Mouse (Mus musculus) forebrain, embryonic 15.5 days (tissue): ENCODE data around the gene Spindoc. TPM values are rescaled to one million over a fixed set of nuclear protein-coding genes. Genes with fewer than 3 reads are reported as not detected.
"Not testable (repeated sequence)": the region's sequence is repeated elsewhere in the genome, so short reads cannot be mapped to it uniquely, and the experiment has no call there.

ENCODE experiments used
- ATAC-seq: fragments of 200-750 bp; cut with Nextera tagmentation; replicated peaks from 2 replicates; pipeline ENCODE4 v1.8.0; 2017; ENCODE audit warnings: mild to moderate bottlenecking, moderate TSS enrichment, moderate library complexity
- H3K27ac ChIP-seq: fragments of 300-500 bp; sonication (generic); replicated peaks from 2 replicates; pipeline ENCODE4 v1.5.1; 2015; ENCODE audit warnings: mild to moderate bottlenecking, inconsistent platforms
- H3K27me3 ChIP-seq: fragments of 300-500 bp; sonication (generic); 2 replicates; pipeline ENCODE4 v1.6.1; 2015; ENCODE audit warnings: inconsistent platforms
- H3K36me3 ChIP-seq: fragments of 300-500 bp; sonication (generic); 2 replicates; pipeline ENCODE4 v1.6.1; 2015; ENCODE audit warnings: mild to moderate bottlenecking, inconsistent platforms
- H3K4me1 ChIP-seq: fragments of 300-500 bp; sonication (generic); 2 replicates; pipeline ENCODE4 v1.6.1; 2015; ENCODE audit warnings: inconsistent platforms
- H3K4me2 ChIP-seq: fragments of 300-500 bp; sonication (generic); replicated peaks from 2 replicates; pipeline ENCODE4 v1.6.1; 2015; ENCODE audit warnings: mild to moderate bottlenecking, inconsistent platforms
- H3K4me3 ChIP-seq: fragments of 300-500 bp; sonication (generic); 2 replicates; pipeline ENCODE4 v1.5.1; 2015; ENCODE audit warnings: mild to moderate bottlenecking, inconsistent platforms
- H3K9ac ChIP-seq: fragments of 300-500 bp; sonication (generic); replicated peaks from 2 replicates; pipeline ENCODE4 v1.6.1; 2015; ENCODE audit warnings: mild to moderate bottlenecking, inconsistent platforms
- H3K9me3 ChIP-seq: fragments of 300-500 bp; sonication (generic); 2 replicates; pipeline ENCODE4 v1.6.1; 2016; ENCODE audit warnings: inconsistent platforms
- WGBS: fragments of 180-500 bp; shearing (Covaris S2); methylation state at CpG from one replicate; pipeline ENCODE4 v1.1.7; 2015; ENCODE audit warnings: mixed read lengths; 5-methylcytosine and 5-hydroxymethylcytosine counted together
- polyA plus RNA-seq: library from polyadenylated mRNA; unstranded; fragments of >200 nt; fragmentation: Nextera tagmentation; extraction: Ambion mirVana; gene quantifications from 2 replicates; pipeline ENCODE4 v1.2.1, GENCODE M21; 2015

The Spindoc gene
- polyA plus RNA-seq, 1 experiment from 2014 or later = 43.9 TPM

- no peak overlapping the region for H3K4me3 ChIP-seq
- no peak overlapping the region for H3K4me2 ChIP-seq
- no peaks in the 10 kb centered on the region for H3K9me3 ChIP-seq
- no peak for ATAC-seq
- no peaks in the 10 kb centered on the region for H3K36me3 ChIP-seq
- WGBS = 25% methylated on average over 2 of the region's 2 CpGs
- no peak overlapping the region for H3K9ac ChIP-seq
- H3K4me1 ChIP-seq = peaks cover 24% of the 10 kb centered on the region
- H3K27me3 ChIP-seq = no peaks in the 10 kb centered on the region
- no peak overlapping the region for H3K27ac ChIP-seq
These were observed 3.2 kb upstream of the Spindoc start for GRCm38 (mm10) chr19:7386042-7386441.

- peak; percentile 39 for ATAC-seq
- no peaks in the 10 kb centered on the region for H3K9me3 ChIP-seq
- no peaks in the 10 kb centered on the region for H3K27me3 ChIP-seq
- H3K4me3 ChIP-seq = peak overlapping the region; percentile 84
- H3K36me3 ChIP-seq = no peaks in the 10 kb centered on the region
- peak overlapping the region; percentile 95 for H3K27ac ChIP-seq
- peak overlapping the region; percentile 52 for H3K4me2 ChIP-seq
- H3K4me1 ChIP-seq = peaks cover 40% of the 10 kb centered on the region
- H3K9ac ChIP-seq = peak overlapping the region; percentile 77
- WGBS = under 1% methylated on average over 57 of the region's 60 CpGs
These were observed 419 bp downstream of the Spindoc start for GRCm38 (mm10) chr19:7382248-7382902.

- peak overlapping the region; percentile 52 for H3K4me2 ChIP-seq
- ATAC-seq = no peak
- H3K36me3 ChIP-seq = no peaks in the 10 kb centered on the region
- peak overlapping the region; percentile 77 for H3K9ac ChIP-seq
- H3K4me1 ChIP-seq = peaks cover 40% of the 10 kb centered on the region
- WGBS = 2% methylated on average over 8 of the region's 8 CpGs
- H3K4me3 ChIP-seq = peak overlapping the region; percentile 84
- H3K27ac ChIP-seq = peak overlapping the region; percentile 95
- H3K9me3 ChIP-seq = no peaks in the 10 kb centered on the region
- H3K27me3 ChIP-seq = no peaks in the 10 kb centered on the region
These were observed 917 bp downstream of the Spindoc start for GRCm38 (mm10) chr19:7381906-7382247.

GRCm38 (mm10) chr19:7377639-7378038 lies 5.2 kb downstream of the Spindoc start:
- Histone ChIP-seq H3K27ac (no peak overlapping the region), H3K9ac (no peak overlapping the region), H3K4me3 (no peak overlapping the region), H3K4me2 (no peak overlapping the region), H3K27me3 (no peaks in the 10 kb centered on the region), H3K36me3 (peaks cover 27% of the 10 kb centered on the region), H3K4me1 (peaks cover 25% of the 10 kb centered on the region), H3K9me3 (no peaks in the 10 kb centered on the region)
- WGBS = 78% methylated on average over 2 of the region's 2 CpGs
- no peak for ATAC-seq

- no peak overlapping the region for H3K4me2 ChIP-seq
- H3K27me3 ChIP-seq = no peaks in the 10 kb centered on the region
- H3K9me3 ChIP-seq = no peaks in the 10 kb centered on the region
- no peak for ATAC-seq
- peaks cover 56% of the 10 kb centered on the region for H3K36me3 ChIP-seq
- peaks cover 2% of the 10 kb centered on the region for H3K4me1 ChIP-seq
- H3K27ac ChIP-seq = no peak overlapping the region
- 99% methylated on average over 8 of the region's 8 CpGs for WGBS
- H3K9ac ChIP-seq = no peak overlapping the region
- no peak overlapping the region for H3K4me3 ChIP-seq
These were observed 8.3 kb downstream of the Spindoc start for GRCm38 (mm10) chr19:7374491-7374890.

- not testable (repeated sequence) for H3K4me2 ChIP-seq, H3K27ac ChIP-seq, H3K9me3 ChIP-seq, H3K4me1 ChIP-seq, H3K27me3 ChIP-seq, ATAC-seq, H3K9ac ChIP-seq, H3K4me3 ChIP-seq
- H3K36me3 ChIP-seq = peaks cover 77% of the 10 kb centered on the region
- WGBS = 89% methylated on average over 4 of the region's 4 CpGs
These were observed 13.3 kb downstream of the Spindoc start for GRCm38 (mm10) chr19:7369469-7369868.

GRCm38 (mm10) chr19:7353636-7354035 lies 29.2 kb downstream of the Spindoc start:
- H3K4me3 ChIP-seq = no peak overlapping the region
- no peaks in the 10 kb centered on the region for H3K27me3 ChIP-seq
- H3K4me2 ChIP-seq = no peak overlapping the region
- H3K4me1 ChIP-seq = no peaks in the 10 kb centered on the region
- no peak for ATAC-seq
- no peak overlapping the region for H3K9ac ChIP-seq
- 32% methylated on average over 6 of the region's 6 CpGs for WGBS
- no peaks in the 10 kb centered on the region for H3K9me3 ChIP-seq
- no peak overlapping the region for H3K27ac ChIP-seq
- peaks cover 20% of the 10 kb centered on the region for H3K36me3 ChIP-seq

GRCm38 (mm10) chr19:7352809-7353495 lies 29.8 kb downstream of the Spindoc start:
- Histone ChIP-seq H3K27me3 (no peaks in the 10 kb centered on the region), H3K4me1 (no peaks in the 10 kb centered on the region), H3K36me3 (peaks cover 18% of the 10 kb centered on the region), H3K4me2 (no peak overlapping the region), H3K9ac (no peak overlapping the region), H3K9me3 (no peaks in the 10 kb centered on the region), H3K27ac (no peak overlapping the region), H3K4me3 (no peak overlapping the region)
- no peak for ATAC-seq
- WGBS = 68% methylated on average over 11 of the region's 11 CpGs

- Histone ChIP-seq H3K4me2 (no peak overlapping the region), H3K4me3 (no peak overlapping the region), H3K27me3 (no peaks in the 10 kb centered on the region), H3K27ac (no peak overlapping the region), H3K9me3 (no peaks in the 10 kb centered on the region), H3K36me3 (0 out of 2 replicates have a peak, but pooled peaks cover 2% of the 10 kb centered on the region), H3K9ac (no peak overlapping the region), H3K4me1 (no peaks in the 10 kb centered on the region)
- WGBS = 31% methylated on average over 1 of the region's 1 CpGs
- no peak for ATAC-seq
These were observed 32.8 kb downstream of the Spindoc start for GRCm38 (mm10) chr19:7349993-7350392.

GRCm38 (mm10) chr19:7345235-7345755 lies 37.5 kb downstream of the Spindoc start:
- H3K9me3 ChIP-seq = no peaks in the 10 kb centered on the region
- no peak for ATAC-seq
- no peak overlapping the region for H3K4me2 ChIP-seq
- H3K4me3 ChIP-seq = no peak overlapping the region
- 20% methylated on average over 4 of the region's 4 CpGs for WGBS
- H3K4me1 ChIP-seq = peaks cover 10% of the 10 kb centered on the region
- H3K27ac ChIP-seq = no peak overlapping the region
- H3K36me3 ChIP-seq = no peaks in the 10 kb centered on the region
- H3K9ac ChIP-seq = no peak overlapping the region
- no peaks in the 10 kb centered on the region for H3K27me3 ChIP-seq

GRCm38 (mm10) chr19:7342646-7343045 lies 40.1 kb downstream of the Spindoc start:
- Histone ChIP-seq H3K4me3 (no peak overlapping the region), H3K4me1 (peaks cover 36% of the 10 kb centered on the region), H3K36me3 (no peaks in the 10 kb centered on the region), H3K9ac (no peak overlapping the region), H3K27ac (no peak overlapping the region), H3K27me3 (no peaks in the 10 kb centered on the region), H3K9me3 (no peaks in the 10 kb centered on the region), H3K4me2 (no peak overlapping the region)
- no peak for ATAC-seq
- WGBS = 85% methylated on average over 2 of the region's 2 CpGs

- peaks cover 44% of the 10 kb centered on the region for H3K4me1 ChIP-seq
- no peaks in the 10 kb centered on the region for H3K27me3 ChIP-seq
- H3K27ac ChIP-seq = peak within 1 kb of the TSS; percentile 90
- H3K9me3 ChIP-seq = no peaks in the 10 kb centered on the region
- peak within 1 kb of the TSS; percentile 88 for H3K4me2 ChIP-seq
- ATAC-seq = peak; percentile 95
- peak within 1 kb of the TSS; percentile 95 for H3K4me3 ChIP-seq
- WGBS = 2% methylated on average over 59 of the region's 63 CpGs
- peak within 1 kb of the TSS; percentile 99 for H3K9ac ChIP-seq
- no peaks in the 10 kb centered on the region for H3K36me3 ChIP-seq
These were observed 41.0 kb downstream of the Spindoc start, which contains the start of gene Mark2 for GRCm38 (mm10) chr19:7341512-7342397. Mark2 (minus strand) TSS chr19:7341860.
